Mouse (Mus musculus): ENCODE results near the gene Hsd3b1. TPM values are rescaled to one million over a fixed set of nuclear protein-coding genes. Genes with fewer than 3 reads are reported as not detected.

The Hsd3b1 gene
- 1.2 and 2.5 TPM in 2 replicates for polyA plus RNA-seq (2014; fragmentation: Nextera tagmentation; extraction: Ambion mirVana)

DNA sequence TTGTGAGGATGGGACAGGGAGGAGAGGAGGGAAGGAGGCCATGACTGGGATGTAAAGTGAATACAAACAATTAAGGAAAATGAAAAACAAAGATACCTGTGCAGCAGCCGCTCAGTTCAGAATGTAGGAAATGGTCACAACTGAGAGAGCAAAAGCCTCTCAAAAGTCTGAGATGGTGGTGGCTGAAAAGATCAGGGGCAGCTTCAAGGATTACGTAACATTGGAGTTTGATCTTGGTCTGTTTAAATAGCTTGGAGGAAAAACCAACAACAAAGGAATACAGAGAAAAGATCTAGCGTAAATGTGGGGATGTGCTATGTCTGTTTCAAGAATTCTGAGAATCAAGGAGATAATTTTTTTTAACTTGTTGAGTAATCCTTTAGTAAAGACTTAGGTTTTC is at the start of gene Hsd3b1:
Gene Hsd3b1, minus strand, starts transcription at position 219 of the 400 bp plus-strand sequence.
- H3K27ac ChIP-seq (ENCODE audit: low read depth, low read length): no peak within 1 kb of the TSS
- H3K36me3 ChIP-seq (ENCODE audit: control insufficient read depth, insufficient read depth, low read length): no peaks in the 10 kb centered on the region
- H3K9ac ChIP-seq (ENCODE audit: low read depth, low read length): no peak within 1 kb of the TSS
- no peaks in the 10 kb centered on the region for H3K9me3 ChIP-seq (replicated peaks; ENCODE audit: control insufficient read depth, low read length)
- H3K4me2 ChIP-seq: no peak within 1 kb of the TSS
- 86% methylated on average over 3 of the region's 3 CpGs for WGBS (ENCODE audit: insufficient replicate concordance)
- no peak for ATAC-seq (replicated peaks; ENCODE audit: insufficient number of reproducible peaks, low FRiP score, low TSS enrichment)
- H3K4me1 ChIP-seq (ENCODE audit: control insufficient read depth, insufficient read depth, low read length): peaks cover 13% of the 10 kb centered on the region
- no peaks in the 10 kb centered on the region for H3K27me3 ChIP-seq (ENCODE audit: control insufficient read depth, insufficient read depth, low read length)
- no peak within 1 kb of the TSS for H3K4me3 ChIP-seq (ENCODE audit: low read depth, low read length)

DNA sequence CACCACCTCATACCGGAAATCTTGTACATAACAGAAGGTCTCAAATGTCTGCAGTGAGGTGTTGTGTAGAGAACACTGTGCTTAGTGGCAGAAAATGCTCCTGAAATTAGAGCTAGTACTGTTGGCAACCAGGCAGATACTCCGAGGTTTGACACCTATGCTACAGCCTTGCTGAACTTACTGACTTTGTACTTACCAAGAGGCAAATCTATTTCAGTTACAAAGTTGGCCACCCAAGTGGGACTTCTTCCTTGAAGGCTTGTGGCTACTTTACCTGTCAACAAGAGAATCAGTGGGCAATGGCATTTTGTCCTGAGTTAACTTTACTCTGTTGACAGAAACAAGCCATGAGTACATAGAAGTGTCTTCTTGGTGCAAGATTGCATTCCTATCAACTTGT is 38.0 kb upstream of the Hsd3b1 start:
- no peak overlapping the region for H3K4me3 ChIP-seq (ENCODE audit: low read depth, low read length)
- H3K4me2 ChIP-seq: no peak overlapping the region
- H3K9me3 ChIP-seq (replicated peaks; ENCODE audit: control insufficient read depth, low read length): no peaks in the 10 kb centered on the region
- no peaks in the 10 kb centered on the region for H3K27me3 ChIP-seq (ENCODE audit: control insufficient read depth, insufficient read depth, low read length)
- WGBS (ENCODE audit: insufficient replicate concordance): 79% methylated on average over 2 of the region's 2 CpGs
- no peaks in the 10 kb centered on the region for H3K36me3 ChIP-seq (ENCODE audit: control insufficient read depth, insufficient read depth, low read length)
- no peak overlapping the region for H3K27ac ChIP-seq (ENCODE audit: low read depth, low read length)
- no peaks in the 10 kb centered on the region for H3K4me1 ChIP-seq (ENCODE audit: control insufficient read depth, insufficient read depth, low read length)
- ATAC-seq (replicated peaks; ENCODE audit: insufficient number of reproducible peaks, low FRiP score, low TSS enrichment): no peak
- H3K9ac ChIP-seq (ENCODE audit: low read depth, low read length): no peak overlapping the region

DNA sequence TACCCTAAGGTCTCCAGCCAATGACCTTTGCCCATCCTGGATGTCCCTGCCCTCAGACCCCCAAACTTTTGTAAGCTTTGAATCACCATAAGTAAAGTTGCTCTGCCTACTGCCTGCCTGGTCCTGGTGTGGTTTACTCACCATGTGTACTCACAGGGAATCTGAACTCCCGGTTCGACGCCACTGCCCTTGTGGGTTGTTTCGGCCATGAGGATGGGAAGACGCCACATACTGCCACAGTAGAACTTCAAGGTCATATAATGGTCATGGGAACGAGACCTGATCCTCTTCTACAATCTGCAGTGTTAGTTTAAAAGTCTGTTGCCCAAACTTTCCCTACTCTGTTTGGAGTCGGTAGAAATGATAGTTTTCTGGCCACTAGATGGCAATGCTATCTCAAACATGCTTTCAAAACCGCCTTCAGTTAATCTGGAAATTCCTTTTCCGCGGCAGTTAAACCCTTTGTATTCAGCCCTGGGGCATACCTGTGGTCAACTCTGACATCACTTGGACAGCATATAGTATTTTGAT is 35.5 kb upstream of the Hsd3b1 start:
- Histone ChIP-seq H3K9ac (ENCODE audit: low read depth, low read length) (no peak overlapping the region), H3K27me3 (ENCODE audit: control insufficient read depth, insufficient read depth, low read length) (no peaks in the 10 kb centered on the region), H3K4me1 (ENCODE audit: control insufficient read depth, insufficient read depth, low read length) (no peaks in the 10 kb centered on the region), H3K36me3 (ENCODE audit: control insufficient read depth, insufficient read depth, low read length) (no peaks in the 10 kb centered on the region), H3K27ac (ENCODE audit: low read depth, low read length) (no peak overlapping the region), H3K4me3 (ENCODE audit: low read depth, low read length) (no peak overlapping the region), H3K9me3 (replicated peaks; ENCODE audit: control insufficient read depth, low read length) (no peaks in the 10 kb centered on the region), H3K4me2 (peak overlapping the region; percentile 42)
- ATAC-seq (replicated peaks; ENCODE audit: insufficient number of reproducible peaks, low FRiP score, low TSS enrichment): peak; percentile 49
- 46% methylated on average over 10 of the region's 10 CpGs for WGBS (ENCODE audit: insufficient replicate concordance)

DNA sequence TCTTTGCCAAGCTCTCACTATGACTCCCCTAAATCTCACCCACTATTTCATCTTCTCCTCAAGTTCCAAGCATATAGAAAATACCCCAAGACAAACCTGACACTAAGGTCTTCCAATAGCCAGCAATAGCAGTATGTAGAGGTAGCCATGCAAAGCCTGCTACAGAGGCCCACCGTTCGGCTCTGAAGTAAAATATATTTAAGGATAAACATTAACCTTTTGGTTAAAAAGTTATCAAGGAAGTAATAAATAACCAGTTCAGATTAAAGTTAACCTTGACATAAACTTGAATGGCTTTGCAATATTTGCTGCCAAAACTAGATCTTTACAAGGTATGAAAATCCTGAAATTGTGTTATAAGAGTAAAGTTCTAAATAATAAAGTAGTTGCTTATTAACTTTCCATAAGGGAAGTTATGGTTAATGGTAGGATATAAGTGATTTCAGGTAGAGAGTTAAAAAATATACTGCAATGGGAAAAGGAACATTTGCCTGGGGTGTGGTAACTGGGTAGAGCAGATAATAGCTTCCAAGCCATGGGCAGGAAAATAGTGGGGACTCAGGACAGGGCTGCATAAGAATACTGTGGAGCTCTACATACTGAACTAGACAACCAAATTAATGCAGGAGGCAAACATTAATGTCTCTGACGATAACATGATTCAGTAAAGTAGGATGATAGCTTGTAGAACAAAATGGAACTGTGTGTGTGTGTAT is 33.6 kb upstream of the Hsd3b1 start, which contains the start of gene Hao2:
Gene Hao2, minus strand, starts transcription at position 183 of the 716 bp plus-strand sequence.
- Histone ChIP-seq H3K9me3 (replicated peaks; ENCODE audit: control insufficient read depth, low read length) (no peaks in the 10 kb centered on the region), H3K27ac (ENCODE audit: low read depth, low read length) (no peak within 1 kb of the TSS), H3K4me1 (ENCODE audit: control insufficient read depth, insufficient read depth, low read length) (no peaks in the 10 kb centered on the region), H3K27me3 (ENCODE audit: control insufficient read depth, insufficient read depth, low read length) (no peaks in the 10 kb centered on the region), H3K9ac (ENCODE audit: low read depth, low read length) (no peak within 1 kb of the TSS), H3K4me2 (no peak within 1 kb of the TSS), H3K4me3 (ENCODE audit: low read depth, low read length) (no peak within 1 kb of the TSS), H3K36me3 (ENCODE audit: control insufficient read depth, insufficient read depth, low read length) (no peaks in the 10 kb centered on the region)
- 82% methylated on average over 3 of the region's 3 CpGs for WGBS (ENCODE audit: insufficient replicate concordance)
- ATAC-seq (replicated peaks; ENCODE audit: insufficient number of reproducible peaks, low FRiP score, low TSS enrichment): no peak

DNA sequence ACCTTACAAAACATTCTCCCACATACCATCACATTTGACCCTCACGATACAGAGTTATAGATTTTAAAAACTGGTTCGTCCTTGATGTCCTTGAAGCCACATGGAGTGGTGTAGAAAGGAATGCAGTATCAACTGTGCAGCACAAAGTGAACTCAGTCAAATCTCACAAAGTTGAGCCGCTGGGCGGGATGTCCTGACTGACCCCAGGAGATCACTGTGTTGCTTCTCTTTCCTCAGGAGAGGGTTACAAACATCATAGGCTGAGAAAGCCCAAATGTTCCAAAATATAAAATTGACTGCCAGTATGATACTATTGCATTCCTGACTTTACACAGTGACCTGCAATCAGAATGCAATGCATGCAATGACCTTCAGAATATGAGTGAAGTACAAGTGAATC is 30.8 kb upstream of the Hsd3b1 start:
- Histone ChIP-seq H3K27ac (ENCODE audit: low read depth, low read length) (no peak overlapping the region), H3K4me1 (ENCODE audit: control insufficient read depth, insufficient read depth, low read length) (no peaks in the 10 kb centered on the region), H3K36me3 (ENCODE audit: control insufficient read depth, insufficient read depth, low read length) (no peaks in the 10 kb centered on the region), H3K4me3 (ENCODE audit: low read depth, low read length) (no peak overlapping the region), H3K9ac (ENCODE audit: low read depth, low read length) (no peak overlapping the region), H3K27me3 (ENCODE audit: control insufficient read depth, insufficient read depth, low read length) (no peaks in the 10 kb centered on the region), H3K4me2 (no peak overlapping the region), H3K9me3 (replicated peaks; ENCODE audit: control insufficient read depth, low read length) (no peaks in the 10 kb centered on the region)
- 66% methylated on average over 4 of the region's 4 CpGs for WGBS (ENCODE audit: insufficient replicate concordance)
- no peak for ATAC-seq (replicated peaks; ENCODE audit: insufficient number of reproducible peaks, low FRiP score, low TSS enrichment)

DNA sequence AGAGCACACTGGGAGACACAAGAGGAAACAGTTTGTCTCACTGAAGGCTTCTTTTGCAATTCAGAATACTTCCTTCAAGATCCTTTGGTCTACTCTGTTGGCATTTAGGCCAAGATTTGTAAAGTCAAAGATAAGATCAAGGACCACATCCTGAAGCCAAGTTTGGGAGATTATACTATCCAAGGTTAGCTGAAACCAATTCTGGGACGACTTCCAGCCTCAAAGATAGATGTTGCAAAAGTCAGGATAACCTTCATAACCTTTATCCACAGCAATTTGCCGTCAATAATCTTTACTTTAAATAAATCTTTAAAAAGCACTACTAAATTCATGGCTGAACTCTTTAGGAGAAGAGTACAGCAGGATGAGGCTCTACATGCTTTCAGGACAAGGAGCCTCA is 28.6 kb upstream of the Hsd3b1 start:
- no peaks in the 10 kb centered on the region for H3K4me1 ChIP-seq (ENCODE audit: control insufficient read depth, insufficient read depth, low read length)
- no peaks in the 10 kb centered on the region for H3K36me3 ChIP-seq (ENCODE audit: control insufficient read depth, insufficient read depth, low read length)

DNA sequence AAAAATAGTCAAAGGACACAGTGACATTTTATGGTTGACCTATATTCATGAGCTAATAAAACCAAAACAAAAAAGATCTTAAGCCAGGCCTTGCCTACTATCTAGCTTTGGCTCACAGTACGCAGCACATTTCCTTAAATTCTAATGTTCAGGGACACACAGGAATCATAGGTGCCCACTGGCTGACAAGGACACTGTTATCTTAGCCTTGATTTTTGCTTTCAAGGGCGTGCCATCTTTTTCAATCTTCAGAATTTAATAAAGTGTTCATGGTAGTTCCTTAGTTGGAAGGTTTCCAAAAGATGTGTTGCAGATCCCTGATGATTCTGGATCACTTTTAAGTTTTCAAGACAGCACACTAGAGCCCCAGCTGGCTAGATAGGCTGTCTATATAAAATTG is 21.2 kb upstream of the Hsd3b1 start:
- Histone ChIP-seq H3K9me3 (replicated peaks; ENCODE audit: control insufficient read depth, low read length) (no peaks in the 10 kb centered on the region), H3K36me3 (ENCODE audit: control insufficient read depth, insufficient read depth, low read length) (no peaks in the 10 kb centered on the region), H3K27me3 (ENCODE audit: control insufficient read depth, insufficient read depth, low read length) (no peaks in the 10 kb centered on the region), H3K4me2 (no peak overlapping the region), H3K27ac (ENCODE audit: low read depth, low read length) (no peak overlapping the region), H3K4me3 (ENCODE audit: low read depth, low read length) (no peak overlapping the region), H3K4me1 (ENCODE audit: control insufficient read depth, insufficient read depth, low read length) (no peaks in the 10 kb centered on the region), H3K9ac (ENCODE audit: low read depth, low read length) (no peak overlapping the region)
- 88% methylated on average over 2 of the region's 2 CpGs for WGBS (ENCODE audit: insufficient replicate concordance)
- no peak for ATAC-seq (replicated peaks; ENCODE audit: insufficient number of reproducible peaks, low FRiP score, low TSS enrichment)

More for the DNA sequence above, 28.6 kb upstream of the Hsd3b1 start:
- Histone ChIP-seq H3K9me3 (replicated peaks; ENCODE audit: control insufficient read depth, low read length) (no peaks in the 10 kb centered on the region), H3K4me2 (no peak overlapping the region), H3K9ac (ENCODE audit: low read depth, low read length) (no peak overlapping the region), H3K27ac (ENCODE audit: low read depth, low read length) (no peak overlapping the region), H3K4me3 (ENCODE audit: low read depth, low read length) (no peak overlapping the region), H3K27me3 (ENCODE audit: control insufficient read depth, insufficient read depth, low read length) (no peaks in the 10 kb centered on the region)
- WGBS (ENCODE audit: insufficient replicate concordance): 77% methylated on average over 2 of the region's 2 CpGs
- no peak for ATAC-seq (replicated peaks; ENCODE audit: insufficient number of reproducible peaks, low FRiP score, low TSS enrichment)

DNA sequence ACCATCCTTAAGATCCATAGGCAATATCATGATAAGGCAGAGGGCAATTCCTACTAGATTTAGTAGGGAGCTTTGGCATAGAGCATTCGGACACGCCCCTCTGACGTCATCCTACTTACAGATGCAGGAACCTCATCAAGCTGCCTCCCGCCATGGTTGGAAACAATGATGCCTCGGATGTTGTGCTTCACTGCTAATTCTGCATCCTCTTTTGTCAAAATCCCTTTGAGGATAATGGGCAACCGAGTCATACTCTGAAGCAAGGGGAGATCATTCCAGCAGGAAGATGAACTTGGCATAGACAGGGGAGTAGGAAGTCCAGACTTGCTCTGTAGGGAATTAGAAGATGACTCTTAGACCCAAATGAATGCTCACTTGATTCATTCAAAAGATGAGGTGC is 20.6 kb upstream of the Hsd3b1 start:
- no peak overlapping the region for H3K4me3 ChIP-seq (ENCODE audit: low read depth, low read length)
- H3K4me2 ChIP-seq: no peak overlapping the region
- ATAC-seq (replicated peaks; ENCODE audit: insufficient number of reproducible peaks, low FRiP score, low TSS enrichment): no peak
- H3K36me3 ChIP-seq (ENCODE audit: control insufficient read depth, insufficient read depth, low read length): no peaks in the 10 kb centered on the region
- no peaks in the 10 kb centered on the region for H3K9me3 ChIP-seq (replicated peaks; ENCODE audit: control insufficient read depth, low read length)
- no peaks in the 10 kb centered on the region for H3K27me3 ChIP-seq (ENCODE audit: control insufficient read depth, insufficient read depth, low read length)
- H3K4me1 ChIP-seq (ENCODE audit: control insufficient read depth, insufficient read depth, low read length): no peaks in the 10 kb centered on the region
- no peak overlapping the region for H3K27ac ChIP-seq (ENCODE audit: low read depth, low read length)
- WGBS (ENCODE audit: insufficient replicate concordance): 74% methylated on average over 6 of the region's 6 CpGs
- H3K9ac ChIP-seq (ENCODE audit: low read depth, low read length): no peak overlapping the region

DNA sequence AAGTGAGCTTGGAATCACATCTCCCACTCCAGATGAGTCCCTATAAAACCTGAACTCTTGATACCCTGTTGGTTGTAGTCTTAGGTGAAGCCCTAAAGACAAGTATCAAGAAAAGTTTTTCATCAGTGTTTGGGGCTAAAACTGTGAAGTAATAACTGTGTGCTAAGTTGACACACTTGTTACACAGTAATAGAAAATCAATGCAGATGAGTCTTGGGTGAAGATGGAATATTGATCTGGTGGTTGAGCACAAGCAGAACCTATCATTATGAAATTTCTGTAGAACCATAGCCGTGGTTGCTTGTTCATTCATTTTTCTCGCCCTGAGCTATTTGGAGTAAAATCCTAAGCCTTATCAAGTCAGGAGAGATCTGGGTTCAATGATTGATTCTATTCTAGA is 8.6 kb upstream of the Hsd3b1 start:
- H3K27me3 ChIP-seq (ENCODE audit: control insufficient read depth, insufficient read depth, low read length): no peaks in the 10 kb centered on the region
- no peak for ATAC-seq (replicated peaks; ENCODE audit: insufficient number of reproducible peaks, low FRiP score, low TSS enrichment)
- no peaks in the 10 kb centered on the region for H3K4me1 ChIP-seq (ENCODE audit: control insufficient read depth, insufficient read depth, low read length)
- 72% methylated on average over 2 of the region's 2 CpGs for WGBS (ENCODE audit: insufficient replicate concordance)
- H3K4me2 ChIP-seq: no peak overlapping the region
- no peak overlapping the region for H3K9ac ChIP-seq (ENCODE audit: low read depth, low read length)
- H3K27ac ChIP-seq (ENCODE audit: low read depth, low read length): no peak overlapping the region
- no peak overlapping the region for H3K4me3 ChIP-seq (ENCODE audit: low read depth, low read length)
- no peaks in the 10 kb centered on the region for H3K9me3 ChIP-seq (replicated peaks; ENCODE audit: control insufficient read depth, low read length)
- H3K36me3 ChIP-seq (ENCODE audit: control insufficient read depth, insufficient read depth, low read length): no peaks in the 10 kb centered on the region

All from heart, embryonic 11.5 days (tissue).